Mouse (Mus musculus) liver, adult 2 months (tissue): ENCODE measurements around the gene Arhgef25.

Experiments used
- CTCF ChIP-seq: fragments of 200-500 bp; IDR thresholded peaks from 2 replicates; pipeline ENCODE4 v1.5.1; 2011; ENCODE audit warnings: low read depth, low read length, control low read depth
- POLR2A ChIP-seq: fragments of 200-500 bp; IDR thresholded peaks from 2 replicates; pipeline ENCODE4 v1.6.1; 2011; ENCODE audit warnings: low read length, control low read depth; ENCODE audit not compliant: insufficient read depth; ENCODE audit errors: extremely low read depth

DNA sequence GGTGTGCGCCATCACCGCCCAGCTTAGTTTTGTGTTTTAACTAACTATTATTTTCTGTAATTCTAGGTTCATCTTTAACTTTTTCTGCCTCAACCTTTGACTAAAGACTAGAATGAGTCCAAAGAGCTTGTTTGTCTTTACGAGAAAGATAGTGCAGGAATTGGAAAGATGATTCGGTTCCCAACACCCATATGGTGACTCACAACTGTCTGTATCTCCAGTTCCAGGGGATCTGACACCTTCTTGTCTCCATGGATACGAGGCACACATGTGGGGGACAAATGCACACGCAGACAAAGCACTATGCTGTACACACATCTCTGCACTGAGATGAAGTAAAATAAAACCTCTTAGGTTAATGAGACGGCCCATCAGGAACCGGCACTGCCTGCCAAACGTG lies 29.8 kb downstream of the Arhgef25 start:
- TF ChIP-seq POLR2A (no peak), CTCF (no peak)
